Mouse (Mus musculus) brain, embryonic 18.5 days (tissue): ENCODE measurements around the gene Setd3.

Source experiments
- DNase-seq: peaks from one replicate; pipeline ENCODE4 v3.0.0-alpha.2; 2012; ENCODE audit warnings: low read depth, low spot score

Setd3 gene

GRCm38 (mm10) chr12:108179246-108179320 is at the start of gene Setd3:
Gene Setd3, minus strand, starts transcription at chr12:108179314.
- no peak for DNase-seq

- no peak for DNase-seq
Observed at GRCm38 (mm10) chr12:108227527-108227926, 48.4 kb upstream of the Setd3 start.

- no peak for DNase-seq
Observed at GRCm38 (mm10) chr12:108226941-108227340, 47.8 kb upstream of the Setd3 start.

GRCm38 (mm10) chr12:108226216-108226615 is 47.1 kb upstream of the Setd3 start:
- no peak for DNase-seq

GRCm38 (mm10) chr12:108225781-108226180 is 46.7 kb upstream of the Setd3 start:
- DNase-seq, result no peak

- no peak for DNase-seq
Observed at GRCm38 (mm10) chr12:108223357-108223756, 44.2 kb upstream of the Setd3 start.

DNA sequence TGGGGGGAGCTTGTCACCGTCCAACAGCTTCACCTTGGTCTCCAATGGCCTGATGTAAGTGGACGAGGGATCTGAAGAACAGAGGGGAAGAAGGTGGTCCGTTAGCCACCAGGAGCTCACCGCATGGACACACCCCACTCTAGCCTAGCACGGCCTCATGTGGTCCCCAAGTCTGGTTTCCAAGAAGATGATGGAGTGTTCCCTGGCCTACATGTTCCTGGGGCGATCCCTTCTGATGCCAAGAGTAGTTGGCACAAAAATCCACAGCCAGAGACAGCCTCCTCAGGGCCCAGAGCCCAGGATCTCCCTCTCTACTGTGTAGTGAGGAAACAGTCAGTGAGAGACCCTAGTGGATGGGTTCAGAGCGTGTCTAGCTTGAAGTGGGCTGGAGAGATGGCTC is 42.6 kb upstream of the Setd3 start:
- no peak for DNase-seq

GRCm38 (mm10) chr12:108221206-108221605 is 42.1 kb upstream of the Setd3 start:
- DNase-seq, result no peak

- DNase-seq, result no peak
Observed at GRCm38 (mm10) chr12:108220621-108221020, 41.5 kb upstream of the Setd3 start.

- no peak for DNase-seq
Observed at GRCm38 (mm10) chr12:108219825-108220616, 40.9 kb upstream of the Setd3 start.

DNA sequence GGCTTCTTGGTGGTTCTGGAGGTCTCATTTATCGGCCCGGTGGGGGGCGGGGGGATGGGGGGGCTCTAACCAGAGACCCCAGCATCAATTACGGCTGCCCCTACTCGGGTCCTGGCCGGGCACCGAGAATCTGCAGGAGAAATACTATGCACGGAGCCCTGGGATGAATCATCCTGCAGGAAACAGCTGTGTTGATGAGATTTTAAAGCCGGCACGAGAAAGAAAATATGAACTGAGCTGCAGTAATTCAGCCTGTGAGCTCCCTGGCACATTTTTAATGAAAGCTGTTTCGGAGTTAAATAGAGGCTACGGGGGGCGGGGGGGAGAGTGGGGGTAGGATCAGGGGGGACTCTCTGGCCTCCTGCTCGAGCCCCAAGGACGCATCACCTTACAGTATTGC is 40.0 kb upstream of the Setd3 start:
- no peak for DNase-seq

- DNase-seq, result no peak
Observed at GRCm38 (mm10) chr12:108217572-108217971, 38.5 kb upstream of the Setd3 start.

- no peak for DNase-seq
Observed at GRCm38 (mm10) chr12:108216611-108217370, 37.7 kb upstream of the Setd3 start.

GRCm38 (mm10) chr12:108215090-108215489 is 36.0 kb upstream of the Setd3 start:
- no peak for DNase-seq

DNA sequence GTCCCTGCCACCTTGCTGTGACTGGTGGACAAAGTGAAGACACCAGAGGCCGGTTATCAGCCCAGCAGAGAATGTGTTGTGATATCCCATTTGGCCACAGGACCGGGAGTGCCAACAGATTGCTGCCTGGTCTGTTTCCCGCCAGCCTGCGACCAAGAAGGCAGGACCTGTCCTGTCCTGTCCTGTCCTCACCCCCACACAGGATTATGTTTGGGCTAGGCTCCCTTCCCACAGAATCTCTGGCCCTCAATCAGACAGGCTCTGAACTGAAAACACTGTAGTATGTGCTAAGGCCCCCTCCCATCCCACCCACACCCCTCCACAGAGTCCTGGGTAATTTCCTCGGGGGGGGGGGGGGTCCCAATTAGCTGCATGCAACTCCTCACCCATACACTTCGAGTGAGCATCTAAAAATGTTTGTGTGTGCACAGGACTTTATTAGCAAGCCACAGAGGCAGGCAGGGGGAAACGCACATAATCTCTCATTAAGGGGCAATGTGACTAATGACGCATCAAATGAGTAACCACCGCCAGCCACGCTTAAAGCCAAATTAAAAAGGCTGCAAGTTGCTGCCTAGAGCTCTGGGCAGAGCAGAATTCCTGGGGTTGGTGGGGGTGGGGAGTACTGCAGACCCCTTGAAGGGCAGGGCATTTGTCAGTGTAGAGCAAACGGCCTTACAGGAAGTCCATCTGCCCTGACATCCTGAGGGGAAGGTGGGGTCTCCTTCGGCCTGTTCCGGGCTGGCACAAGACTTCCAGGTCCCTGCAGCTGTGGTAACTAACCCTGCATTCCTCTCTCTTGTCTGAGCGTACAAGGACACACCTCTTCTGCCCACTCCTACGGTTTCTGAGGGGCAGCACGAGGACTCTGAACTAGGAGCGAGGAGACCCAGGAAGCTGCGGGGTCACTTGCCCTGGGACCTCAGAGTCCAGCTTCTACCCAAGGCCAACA is 34.3 kb upstream of the Setd3 start:
- no peak for DNase-seq

DNA sequence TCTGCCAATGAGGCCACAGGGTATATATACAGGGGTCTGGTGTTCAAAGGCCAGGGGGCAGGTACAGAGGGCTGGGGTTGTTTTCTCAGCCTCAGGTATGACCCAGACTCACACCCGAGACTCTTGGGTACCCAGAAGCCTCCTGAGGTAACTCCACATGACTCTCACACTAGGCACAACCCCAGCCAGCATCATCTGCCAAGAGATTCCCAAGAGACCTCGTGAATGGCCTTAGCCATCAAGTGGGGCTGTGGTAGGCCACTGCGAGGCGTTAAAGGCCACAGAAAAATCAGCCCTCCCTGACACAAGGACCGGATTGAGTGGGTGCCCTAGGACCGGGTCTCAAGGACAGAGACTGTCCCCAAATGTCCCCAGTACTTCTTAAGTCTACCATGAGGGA is 33.4 kb upstream of the Setd3 start:
- no peak for DNase-seq

GRCm38 (mm10) chr12:108212071-108212470 is 33.0 kb upstream of the Setd3 start:
- DNase-seq, result no peak

- DNase-seq, result no peak
Observed at GRCm38 (mm10) chr12:108210623-108211022, 31.5 kb upstream of the Setd3 start.

DNA sequence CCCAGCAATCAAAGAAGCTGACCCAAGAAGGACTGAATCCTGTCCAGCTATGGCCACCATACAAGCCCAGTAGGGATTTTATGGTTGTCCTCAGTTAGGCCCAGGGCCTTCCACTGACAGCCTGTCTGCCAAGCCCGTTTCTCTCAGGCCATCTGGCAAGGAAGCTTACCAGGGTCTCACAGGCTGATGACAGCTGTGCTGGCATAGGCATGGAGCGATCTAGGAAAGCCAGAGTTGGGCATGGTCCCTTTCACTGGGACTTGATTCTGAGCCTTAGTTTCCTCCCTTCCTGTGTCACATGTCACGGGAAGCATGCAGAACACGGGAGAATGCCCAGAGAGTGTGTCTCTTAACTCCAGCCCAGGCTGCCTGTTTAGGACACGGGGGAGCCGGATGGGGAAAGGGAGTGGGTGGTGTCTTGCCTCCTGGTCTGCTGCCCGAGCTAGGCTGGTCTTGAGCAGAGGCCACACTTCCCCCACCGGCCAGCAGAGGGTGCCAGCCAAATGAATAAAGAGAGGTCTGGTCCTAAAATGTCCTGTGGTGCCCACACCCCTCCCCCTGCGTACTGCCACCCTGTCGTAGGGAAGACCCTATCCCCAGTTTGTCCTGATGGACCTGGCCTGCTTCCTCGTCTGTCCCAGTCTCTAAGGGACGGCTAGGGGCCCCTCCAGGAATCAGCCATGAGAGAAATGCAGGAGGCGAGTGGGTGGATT is 29.8 kb upstream of the Setd3 start:
- DNase-seq, result no peak

DNA sequence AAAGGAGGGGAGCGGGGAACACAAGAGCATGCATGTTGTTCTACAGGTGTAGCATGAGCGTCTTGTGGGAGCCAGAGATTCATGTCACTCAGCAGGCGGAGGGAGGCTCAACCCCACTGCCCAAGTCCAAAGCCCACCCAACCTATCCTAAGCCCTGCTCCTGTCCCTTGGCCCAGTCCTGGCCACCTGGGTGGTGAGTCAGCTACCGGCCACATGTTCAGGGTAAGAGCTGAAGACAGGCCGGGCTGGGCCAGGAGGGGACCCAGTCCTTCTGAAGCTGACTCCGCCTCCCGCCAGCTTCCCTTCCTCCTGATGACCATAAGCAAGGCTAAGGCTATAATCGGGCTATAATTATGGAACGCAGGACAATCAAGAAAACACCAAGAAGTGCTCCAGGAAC is 29.1 kb upstream of the Setd3 start:
- no peak for DNase-seq

DNA sequence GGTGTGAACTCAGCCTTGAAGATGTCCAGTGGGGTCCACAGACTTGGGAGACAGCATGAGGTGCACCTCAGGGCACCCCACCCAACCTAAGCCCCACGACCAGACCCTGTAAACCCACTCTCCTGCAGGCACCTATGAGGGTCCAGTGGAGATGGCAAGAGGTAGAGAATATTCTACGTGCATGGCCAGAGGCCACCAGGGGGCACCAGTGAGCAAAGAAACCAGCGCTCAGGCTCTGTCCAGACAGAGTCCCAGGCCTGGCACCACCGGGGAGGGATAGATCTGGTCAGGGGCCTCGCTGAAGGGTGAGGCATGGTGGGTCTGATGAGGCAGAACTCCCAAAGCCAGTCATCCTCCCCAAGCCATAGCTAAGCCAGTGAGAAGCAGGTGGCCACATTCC is 27.5 kb upstream of the Setd3 start:
- no peak for DNase-seq

GRCm38 (mm10) chr12:108204978-108205377 is 25.9 kb upstream of the Setd3 start:
- DNase-seq, result no peak
